Mouse (Mus musculus) MEL (cell line): ENCODE results near the gene Rslcan18.

Experiments
- CTCF ChIP-seq, 3 experiments: IDR thresholded peaks in 2 of 3; conservative IDR thresholded peaks in 1 of 3; 2 replicates each; pipeline ENCODE4 v1.5.1; 2011 to 2012; ENCODE audit warnings: low read length in 3 of 3, low read depth in 2 of 3, mild to moderate bottlenecking in 2 of 3, improper control_type of control experiment in 1 of 3, inconsistent platforms in 1 of 3, mixed read lengths in 1 of 3, moderate library complexity in 1 of 3; ENCODE audit not compliant: control insufficient read depth in 1 of 3, insufficient read depth in 1 of 3, poor library complexity in 1 of 3, severe bottlenecking in 1 of 3
- MYB ChIP-seq: IDR thresholded peaks from 2 replicates; pipeline ENCODE4 v1.6.1; 2011; ENCODE audit warnings: mild to moderate bottlenecking, low read depth, low read length, improper control_type of control experiment
- NRF1 ChIP-seq: IDR thresholded peaks from 2 replicates; pipeline ENCODE4 v1.6.1; 2014; ENCODE audit warnings: low read depth, mild to moderate bottlenecking, inconsistent platforms, low read length, improper control_type of control experiment, moderate library complexity; ENCODE audit not compliant: poor library complexity, insufficient read depth, severe bottlenecking
- POLR2A ChIP-seq, 2 experiments: IDR thresholded peaks; 2 replicates each; pipeline ENCODE4 v1.6.1; 2011 to 2012; ENCODE audit warnings: low read length in 2 of 2, mild to moderate bottlenecking in 2 of 2, control low read depth in 1 of 2, improper control_type of control experiment in 1 of 2, low read depth in 1 of 2, moderate library complexity in 1 of 2; ENCODE audit not compliant: control insufficient read depth in 1 of 2, insufficient read depth in 1 of 2, poor library complexity in 1 of 2
- ZMIZ1 ChIP-seq: IDR thresholded peaks from 2 replicates; pipeline ENCODE4 v1.6.1; 2012; ENCODE audit warnings: low read depth, mild to moderate bottlenecking, inconsistent platforms, low read length, improper control_type of control experiment, moderate library complexity

DNA sequence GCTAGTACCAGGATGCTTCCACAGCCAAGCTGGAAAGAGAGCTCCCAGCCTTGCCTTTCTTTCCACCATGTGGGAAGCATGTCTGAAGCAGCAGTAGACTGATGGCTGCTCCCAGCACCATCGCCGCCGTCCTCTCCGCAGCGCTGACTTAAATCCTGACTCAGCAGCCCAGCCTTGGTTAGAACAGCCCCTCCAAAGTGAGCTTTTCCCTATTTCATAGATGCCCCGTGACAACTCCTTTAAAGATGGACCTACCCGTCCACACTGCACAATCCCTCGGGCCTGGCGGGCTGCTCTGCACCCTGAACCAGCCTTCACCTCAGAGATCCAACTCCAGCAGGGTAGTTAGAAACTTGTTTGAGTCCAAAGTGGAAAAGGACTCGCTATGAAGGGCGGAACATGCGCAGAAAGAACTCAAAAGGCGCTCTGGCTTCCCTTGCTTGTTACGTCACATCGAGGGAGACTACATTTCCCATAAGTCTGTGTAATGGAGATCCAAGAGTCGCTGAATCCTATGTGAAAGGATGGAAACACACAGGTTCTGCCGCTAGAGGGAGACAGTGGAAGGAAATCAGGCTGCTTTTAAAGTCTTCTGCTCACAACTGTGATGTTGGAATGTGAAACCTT lies 7.8 kb downstream of the Rslcan18 start, which contains the start of gene Gm28557:
- TF ChIP-seq POLR2A (IDR thresholded peaks at IDR 0.05; ENCODE audit: control insufficient read depth in 1 of 2, insufficient read depth in 1 of 2, low read depth in 1 of 2, low read length in 2 of 2, poor library complexity in 1 of 2) (peak; percentile 65 to 96; a peak in 3 of 4 replicates), CTCF (IDR thresholded peaks at IDR 0.05 in 2 of 3, conservative IDR thresholded peaks at IDR 0.05 in 1 of 3; ENCODE audit: control insufficient read depth in 1 of 3, insufficient read depth in 1 of 3, low read depth in 2 of 3, low read length in 3 of 3, poor library complexity in 1 of 3, severe bottlenecking in 1 of 3) (peak; percentile 52 to 89 (median 73)), MYB (no peak), ZMIZ1 (peak; percentile 88), NRF1 (peak; percentile 85)
